Mouse (Mus musculus) gastrocnemius, postnatal 14 days (tissue): ENCODE data around the gene Defb26. TPM values are rescaled to one million over a fixed set of nuclear protein-coding genes. Genes with fewer than 3 reads are reported as not detected.

Source experiments
- DNase-seq: peaks from one replicate; pipeline ENCODE4 v3.0.0; 2021; ENCODE audit warnings: mixed read lengths
- intact Hi-C: fragments of 180-260 bp; cut with DNase I; formaldehyde crosslinking; loops from one replicate; pipeline ENCODE4 v1.15.1; 2025; ENCODE audit warnings: low total_unique reads
- long read RNA-seq, 2 experiments: library from polyadenylated mRNA; stranded (forward); transcript quantifications; one replicate each; pipeline ENCODE4 v2.0.0; 2021
- total RNA-seq, 2 experiments: library from RNA; stranded (reverse); gene quantifications; 2 replicates each; pipeline ENCODE4 v1.2.3; 2021

Defb26 gene
- not detected for total RNA-seq
- long read RNA-seq, experiment 1 = 0 reads
- long read RNA-seq, experiment 2 = 0 reads

DNA sequence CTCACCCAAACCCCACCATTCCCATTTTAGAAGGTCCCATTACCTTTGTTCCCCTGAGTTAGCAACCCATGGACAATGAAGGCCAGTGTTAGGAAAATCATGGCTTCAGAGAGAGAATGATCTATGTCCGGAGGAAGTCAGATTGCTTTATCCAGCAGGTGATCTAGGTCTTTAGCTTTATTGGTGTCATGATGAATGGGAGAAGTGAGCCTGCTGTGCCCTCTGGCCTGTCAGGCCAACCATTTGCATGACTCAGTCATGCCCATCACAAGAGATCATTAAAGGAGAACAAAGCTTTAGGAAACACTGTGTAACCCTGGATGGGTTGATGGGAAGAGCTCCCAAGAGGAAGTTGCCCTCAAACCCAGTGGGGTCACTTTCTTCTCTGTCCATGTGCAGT, at the start of gene Defb26:
Gene Defb26, minus strand, starts transcription at position 101 of the 400 bp plus-strand sequence.
- intact Hi-C loops = no loop called here
- no peak for DNase-seq

GRCm38 (mm10) chr2:152556655-152557054, 45.2 kb upstream of the Defb26 start:
- no peak for DNase-seq
- intact Hi-C loops = no loop called here

DNA sequence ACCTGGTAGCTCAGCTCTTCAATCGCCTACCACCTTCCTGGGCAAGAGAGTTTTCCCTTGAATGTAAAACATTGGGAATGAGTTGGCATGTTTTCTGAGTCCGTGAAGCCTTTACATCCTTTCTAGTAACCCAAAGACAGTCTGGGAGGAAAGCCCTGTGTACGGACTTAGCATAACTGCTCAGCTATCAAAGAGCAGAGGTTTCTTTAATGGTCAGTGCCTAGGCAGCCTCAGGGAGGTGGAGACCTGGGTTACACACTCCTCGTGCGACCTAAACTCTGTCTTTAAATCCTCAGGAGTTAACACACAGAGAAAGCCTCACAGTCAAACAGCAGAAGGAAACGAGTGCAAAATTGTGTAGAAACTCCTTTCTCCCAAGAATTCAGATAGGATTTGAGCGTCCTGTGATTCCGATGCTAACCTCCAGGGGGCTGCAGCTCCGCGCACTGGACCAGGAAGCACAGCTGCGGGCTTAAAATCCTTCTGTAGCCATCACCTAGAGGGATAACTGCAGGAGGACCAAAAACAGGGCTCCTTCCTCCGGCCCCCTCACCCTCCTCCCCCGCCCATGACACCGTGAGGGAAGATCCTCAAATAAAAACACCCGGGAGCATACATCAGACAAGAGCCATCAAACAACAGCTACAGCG, 42.4 kb upstream of the Defb26 start:
- peak; percentile 54 for DNase-seq
- intact Hi-C loops = no loop called here

DNA sequence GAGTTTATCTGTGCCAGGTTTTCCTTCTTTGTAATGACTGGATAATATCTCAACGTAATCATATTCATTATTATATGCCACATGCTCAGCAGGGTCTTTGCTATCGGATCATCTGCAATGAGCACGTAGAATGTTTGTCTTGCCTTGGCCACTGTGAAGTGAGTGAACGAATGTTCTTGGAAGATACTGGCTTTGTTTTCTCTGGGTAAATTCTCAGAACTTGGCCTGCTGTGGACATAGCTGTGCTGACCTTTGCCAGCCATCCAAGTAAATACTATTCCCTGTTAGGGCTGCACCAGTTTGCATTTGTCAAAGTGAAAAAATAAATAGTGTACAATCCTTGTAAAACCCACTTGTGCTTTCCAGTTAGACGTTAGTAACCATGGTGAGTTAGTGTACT, 36.6 kb upstream of the Defb26 start:
- intact Hi-C loops = loop anchor here (10.0 kb wide), 1 partner anchor 73 kb away; the partner anchor contains the start of gene Defb20
- DNase-seq = no peak

DNA sequence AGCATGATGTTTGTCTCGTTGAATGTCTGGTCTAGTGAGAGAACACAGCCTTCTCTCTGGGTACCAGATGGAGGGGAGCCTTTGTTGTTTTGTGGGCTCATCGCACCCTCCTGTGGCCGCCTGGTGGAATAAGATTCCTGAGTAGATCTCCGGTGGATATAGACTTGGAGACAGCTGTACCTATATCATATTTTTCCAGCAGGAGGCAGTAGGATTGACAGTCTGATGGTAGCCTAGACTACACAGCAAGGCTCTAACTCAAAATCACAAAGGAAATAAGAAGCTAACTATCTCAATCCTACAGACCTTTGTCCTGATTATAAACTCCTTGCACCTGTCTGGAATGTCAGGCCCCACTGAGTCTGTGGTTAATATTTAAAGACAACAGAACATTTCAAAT, 33.2 kb upstream of the Defb26 start:
- intact Hi-C loops = loop anchor here (10.0 kb wide), 1 partner anchor 70 kb away; the partner anchor contains the start of gene Defb20
- DNase-seq = no peak

- intact Hi-C loops = loop anchor here (10.0 kb wide), 1 partner anchor 69 kb away; the partner anchor contains the start of gene Defb20
- DNase-seq = no peak
These were observed 32.0 kb upstream of the Defb26 start for GRCm38 (mm10) chr2:152543478-152543877.

DNA sequence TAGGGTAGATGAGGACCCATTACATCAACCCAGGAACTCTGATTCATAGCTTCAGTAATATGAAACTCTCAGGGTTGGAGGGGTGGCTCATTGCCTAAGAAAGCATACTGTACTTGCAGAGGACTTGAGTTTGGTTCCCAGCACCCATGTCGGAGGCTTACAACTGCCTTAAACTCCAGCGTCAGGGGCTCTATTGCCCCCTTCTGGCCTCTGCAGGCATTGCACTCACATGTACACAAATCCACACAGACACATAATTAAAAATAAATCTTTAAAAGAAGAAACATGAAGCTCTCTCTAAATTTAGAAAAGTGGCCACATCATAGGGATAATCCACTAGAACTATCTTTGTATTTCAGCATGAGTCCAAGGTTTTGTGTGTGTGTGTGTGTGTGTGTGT, 31.4 kb upstream of the Defb26 start:
- no peak for DNase-seq
- intact Hi-C loops = loop anchor here (10.0 kb wide), 1 partner anchor 68 kb away; the partner anchor contains the start of gene Defb20

DNA sequence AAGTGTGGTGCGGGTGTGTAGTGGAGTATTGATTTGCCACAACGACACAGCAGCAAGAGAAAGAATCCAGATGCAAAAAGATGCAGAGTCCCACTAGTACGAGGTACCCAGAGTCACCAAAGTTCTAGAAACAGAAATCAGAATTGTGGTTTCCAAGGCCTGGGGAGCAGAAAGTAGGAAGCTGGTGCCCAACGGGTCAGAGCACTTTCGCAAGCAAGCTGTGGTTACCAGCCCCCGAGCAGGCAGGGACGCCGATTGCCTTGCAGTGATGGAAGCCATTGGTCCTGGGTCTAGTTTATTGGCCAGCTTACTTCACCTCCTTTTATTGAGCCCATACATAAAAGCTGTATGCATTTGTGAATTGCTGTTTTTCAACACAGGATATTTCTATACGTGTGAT, 30.5 kb upstream of the Defb26 start:
- no peak for DNase-seq
- intact Hi-C loops = loop anchor here (10.0 kb wide), 1 partner anchor 67 kb away; the partner anchor contains the start of gene Defb20

GRCm38 (mm10) chr2:152539944-152540710, 28.6 kb upstream of the Defb26 start, which contains the start of gene Defb29:
TSS of gene Defb29 (minus strand) at chr2:152540098.
- DNase-seq = no peak
- intact Hi-C loops = loop anchor here (10.0 kb wide), 1 partner anchor 65 kb away; the partner anchor contains the start of gene Defb20

DNA sequence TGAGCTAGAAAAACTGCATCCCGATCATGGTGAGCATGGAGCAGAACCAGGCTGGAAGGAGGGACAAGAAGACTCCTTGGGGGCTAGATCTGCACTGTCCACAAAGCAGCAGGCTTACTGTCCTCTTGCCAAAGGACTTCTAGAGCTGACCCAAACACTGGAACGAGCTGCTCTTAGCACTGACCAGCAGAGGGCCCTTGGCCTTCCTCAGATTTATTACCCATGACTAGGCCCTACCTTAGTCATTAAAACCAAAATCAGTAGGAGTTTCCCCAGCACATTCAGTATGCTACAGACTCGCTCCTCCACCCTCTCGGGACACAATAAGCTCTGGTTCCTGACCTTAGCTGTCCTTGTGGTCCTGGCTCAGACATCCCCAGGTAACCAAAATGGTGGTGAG, 6.5 kb upstream of the Defb26 start, which contains the start of gene Defb28:
Gene Defb28, plus strand, starts transcription at position 275 of the 400 bp plus-strand sequence.
- no peak for DNase-seq
- intact Hi-C loops = no loop called here

- DNase-seq = no peak
- intact Hi-C loops = no loop called here
These were observed 4.6 kb upstream of the Defb26 start for GRCm38 (mm10) chr2:152516084-152516483.

DNA sequence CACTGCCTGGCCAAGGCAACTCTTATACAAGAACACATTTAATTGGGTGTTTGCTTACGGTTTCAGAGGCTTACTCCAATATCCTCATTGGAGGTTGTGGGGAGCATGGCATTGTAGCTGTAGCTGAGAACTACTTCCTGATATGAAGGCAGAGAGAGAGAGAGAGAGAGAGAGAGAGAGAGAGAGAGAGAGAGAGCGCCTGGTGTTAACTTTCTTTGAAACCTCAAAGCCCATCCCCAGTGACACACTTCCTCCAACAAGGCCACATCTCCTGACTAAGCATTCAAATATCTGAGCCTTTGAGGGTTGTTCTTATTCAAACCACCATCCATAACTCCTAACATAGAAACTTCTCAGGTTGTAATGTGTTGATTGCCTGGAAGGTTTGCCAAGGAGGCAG, 7.5 kb downstream of the Defb26 start:
- intact Hi-C loops = no loop called here
- no peak for DNase-seq

- no peak for DNase-seq
These were observed 10.6 kb downstream of the Defb26 start for GRCm38 (mm10) chr2:152500863-152501229.

GRCm38 (mm10) chr2:152500204-152500862, 11.2 kb downstream of the Defb26 start:
- DNase-seq = no peak
- intact Hi-C loops = no loop called here

More at GRCm38 (mm10) chr2:152500863-152501229, 10.6 kb downstream of the Defb26 start:
- intact Hi-C loops = no loop called here

- DNase-seq = no peak
- intact Hi-C loops = no loop called here
These were observed 13.5 kb downstream of the Defb26 start for GRCm38 (mm10) chr2:152498020-152498419.

- intact Hi-C loops = no loop called here
- no peak for DNase-seq
These were observed 18.3 kb downstream of the Defb26 start for GRCm38 (mm10) chr2:152493151-152493550.

DNA sequence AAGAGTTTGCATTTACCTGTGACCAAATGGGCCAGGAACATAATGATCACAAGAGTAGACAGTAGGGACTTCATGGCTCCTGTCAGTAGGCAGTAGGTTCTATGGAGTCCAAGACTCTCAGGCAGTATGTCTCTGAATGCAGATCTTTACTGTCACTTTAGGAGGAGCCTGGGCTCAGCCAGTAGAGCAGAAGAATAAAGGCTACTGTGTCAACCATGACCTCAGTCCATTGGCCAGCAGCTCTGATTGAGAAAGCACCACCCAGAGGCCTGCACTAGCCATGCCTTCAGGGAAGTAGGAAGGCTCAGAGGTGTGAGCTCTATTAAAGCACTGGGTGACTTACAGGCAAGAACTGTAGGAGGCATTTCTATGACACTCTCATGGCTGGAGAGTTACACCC, 21.5 kb downstream of the Defb26 start, which contains the start of gene Defb22:
Gene Defb22, minus strand, starts transcription at position 101 of the 400 bp plus-strand sequence.
- DNase-seq = no peak
- intact Hi-C loops = no loop called here

- DNase-seq = no peak
- intact Hi-C loops = no loop called here
These were observed 24.5 kb downstream of the Defb26 start for GRCm38 (mm10) chr2:152487024-152487423.

GRCm38 (mm10) chr2:152481726-152482125, 29.8 kb downstream of the Defb26 start:
- intact Hi-C loops = no loop called here
- no peak for DNase-seq

DNA sequence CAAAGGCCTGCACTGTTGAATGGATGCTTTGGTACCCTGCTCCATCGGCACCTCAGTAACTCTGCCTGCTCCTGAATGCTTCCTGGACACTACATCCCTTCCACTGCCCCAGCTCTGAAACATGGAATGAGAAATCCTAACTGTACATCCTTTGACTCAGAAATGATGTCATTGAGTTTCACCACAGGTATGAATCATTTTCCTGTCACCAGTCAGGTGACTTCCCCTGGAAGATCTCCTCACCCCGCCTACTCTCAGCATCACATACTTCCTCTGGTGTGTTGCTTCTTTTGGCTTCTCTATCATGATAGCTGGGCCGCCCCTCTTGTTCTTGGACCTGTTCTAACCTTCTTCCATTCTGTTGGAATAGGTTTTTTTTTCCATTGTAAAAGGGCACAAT, 30.6 kb downstream of the Defb26 start:
- DNase-seq = no peak
- intact Hi-C loops = no loop called here
